Mouse (Mus musculus) T-helper 17 cell (primary cell): ENCODE data around the gene Ap2s1.
"Not testable (repeated sequence)": the region's sequence is repeated elsewhere in the genome, so short reads cannot be mapped to it uniquely, and the experiment has no call there.

Experiments
- in situ Hi-C, 2 experiments: fragments of 300-600 bp; cut with MboI, MseI; formaldehyde crosslinking; loops; 1 replicate in 1 of 2; 2 replicates in 1 of 2; pipeline ENCODE4 v1.15.1; 2025; ENCODE audit warnings: high pct_unique_total_duplicates in 2 of 2

Gene Ap2s1

GRCm38 (mm10) chr7:16738073-16738696, at the start of gene Ap2s1:
TSS of gene Ap2s1 (plus strand) at chr7:16738410.
- in situ Hi-C loops, result no loop called here

- in situ Hi-C loops, result no loop called here
Measured at GRCm38 (mm10) chr7:16689196-16689595, 49.0 kb upstream of the Ap2s1 start.

GRCm38 (mm10) chr7:16695025-16695424, 43.2 kb upstream of the Ap2s1 start:
- in situ Hi-C loops, result no loop called here

- in situ Hi-C loops, result no loop called here
Measured at GRCm38 (mm10) chr7:16699042-16699441, 39.2 kb upstream of the Ap2s1 start.

- in situ Hi-C loops, result no loop called here
Measured at GRCm38 (mm10) chr7:16700583-16700982, 37.6 kb upstream of the Ap2s1 start.

- in situ Hi-C loops, result no loop called here
Measured at GRCm38 (mm10) chr7:16706385-16706784, 31.8 kb upstream of the Ap2s1 start.

- in situ Hi-C loops, result no loop called here
Measured at GRCm38 (mm10) chr7:16708244-16708643, 30.0 kb upstream of the Ap2s1 start.

- in situ Hi-C loops, result loop anchor here in 1 of 2 experiments (5.0 kb wide), 1 partner anchor 83 kb away; no protein-coding TSS in a partner anchor
Measured at GRCm38 (mm10) chr7:16710604-16711003, 27.6 kb upstream of the Ap2s1 start.

GRCm38 (mm10) chr7:16712633-16713415, 25.4 kb upstream of the Ap2s1 start:
- in situ Hi-C loops, result loop anchor here in 1 of 2 experiments (5.0 kb wide), 1 partner anchor 86 kb away; no protein-coding TSS in a partner anchor

GRCm38 (mm10) chr7:16716456-16717152, 21.6 kb upstream of the Ap2s1 start:
- in situ Hi-C loops, result not testable (repeated sequence)

GRCm38 (mm10) chr7:16721629-16722028, 16.6 kb upstream of the Ap2s1 start, which contains the start of gene Ceacam9:
TSS of gene Ceacam9 (plus strand) at chr7:16721929.
- in situ Hi-C loops, result no loop called here

GRCm38 (mm10) chr7:16722490-16722889, 15.7 kb upstream of the Ap2s1 start:
- in situ Hi-C loops, result not testable (repeated sequence)

- in situ Hi-C loops, result no loop called here
Measured at GRCm38 (mm10) chr7:16728596-16729348, 9.4 kb upstream of the Ap2s1 start.

GRCm38 (mm10) chr7:16729563-16729962, 8.6 kb upstream of the Ap2s1 start:
- in situ Hi-C loops, result not testable (repeated sequence)

GRCm38 (mm10) chr7:16730791-16731190, 7.4 kb upstream of the Ap2s1 start:
- in situ Hi-C loops, result no loop called here

GRCm38 (mm10) chr7:16731893-16732422, 6.3 kb upstream of the Ap2s1 start:
- in situ Hi-C loops, result no loop called here

- in situ Hi-C loops, result no loop called here
Measured at GRCm38 (mm10) chr7:16737606-16738072, 571 bp upstream of the Ap2s1 start.

GRCm38 (mm10) chr7:16739056-16739604, 920 bp downstream of the Ap2s1 start:
- in situ Hi-C loops, result no loop called here

- in situ Hi-C loops, result loop anchor here (5.0 kb wide), 1 partner anchor 57 kb away; no protein-coding TSS in a partner anchor
Measured at GRCm38 (mm10) chr7:16745373-16745772, 7.2 kb downstream of the Ap2s1 start.

GRCm38 (mm10) chr7:16746093-16746492, 7.9 kb downstream of the Ap2s1 start:
- in situ Hi-C loops, result loop anchor here (5.0 kb wide), 1 partner anchor 56 kb away; no protein-coding TSS in a partner anchor
